Mouse (Mus musculus): ENCODE measurements around the gene Crbn.

GRCm38 (mm10) chr6:106793621-106794020 lies 6.3 kb downstream of the Crbn start:
- no peak for TF ChIP-seq CTCF (IDR thresholded peaks at IDR 0.05; ENCODE audit: low read depth)
- no peak for TF ChIP-seq EP300 (optimal IDR thresholded peaks at IDR 0.05)
